In genomic region chr8:98860416-98860815, GRCm38 (mm10) we compare ENCODE assay signal across 12 mouse cellular contexts.
"Had no signal": no experiment of that assay in that cellular context is flagged by ENCODE, and none has a peak within 500 bp of the region (broad histone marks: within the 10 kb centered on the region; RNA-seq: fewer than 3 reads in every experiment).

No protein-coding gene starts in this region.

- H3K9ac ChIP-seq: limb, embryonic 15.5 days; liver, embryonic 12.5 days; lung, embryonic 14.5 days; neural tube, embryonic 12.5 days had no signal

- H3K4me3 ChIP-seq: limb, embryonic 15.5 days; liver, embryonic 12.5 days; midbrain, embryonic 10.5 days; neural tube, embryonic 12.5 days had no signal

- H3K4me2 ChIP-seq: limb, embryonic 15.5 days; liver, embryonic 12.5 days; lung, embryonic 14.5 days; neural tube, embryonic 12.5 days had no signal

- H3K36me3 ChIP-seq: limb, embryonic 15.5 days; liver, embryonic 12.5 days; midbrain, embryonic 10.5 days; neural tube, embryonic 12.5 days had no signal

- H3K27ac ChIP-seq: limb, embryonic 15.5 days; liver, embryonic 12.5 days; midbrain, embryonic 10.5 days; neural tube, embryonic 12.5 days; stomach, postnatal 0 days had no signal

- H3K4me1 ChIP-seq: limb, embryonic 15.5 days; liver, embryonic 12.5 days; midbrain, embryonic 10.5 days; neural tube, embryonic 12.5 days had no signal

- ATAC-seq: liver, embryonic 12.5 days had no signal

- H3K9me3 ChIP-seq: limb, embryonic 15.5 days; liver, embryonic 12.5 days; midbrain, embryonic 10.5 days; neural tube, embryonic 12.5 days had no signal

- H3K27me3 ChIP-seq: limb, embryonic 15.5 days; liver, embryonic 12.5 days; neural tube, embryonic 12.5 days had no signal

- DNase-seq: kidney, postnatal 14 days; lung, embryonic 14.5 days; lung, postnatal 10 days; lung, postnatal 4 days; midbrain, embryonic 14.5 days; right cerebral cortex, adult 18-20 months; right cerebral cortex, postnatal 25 days had no signal
